Mouse (Mus musculus): ENCODE measurements around the gene Cit. TPM values are rescaled to one million over a fixed set of nuclear protein-coding genes. Genes with fewer than 3 reads are reported as not detected.

Gene Cit
- polyA plus RNA-seq, 1 experiment from 2014 or later: 39.8 TPM

DNA sequence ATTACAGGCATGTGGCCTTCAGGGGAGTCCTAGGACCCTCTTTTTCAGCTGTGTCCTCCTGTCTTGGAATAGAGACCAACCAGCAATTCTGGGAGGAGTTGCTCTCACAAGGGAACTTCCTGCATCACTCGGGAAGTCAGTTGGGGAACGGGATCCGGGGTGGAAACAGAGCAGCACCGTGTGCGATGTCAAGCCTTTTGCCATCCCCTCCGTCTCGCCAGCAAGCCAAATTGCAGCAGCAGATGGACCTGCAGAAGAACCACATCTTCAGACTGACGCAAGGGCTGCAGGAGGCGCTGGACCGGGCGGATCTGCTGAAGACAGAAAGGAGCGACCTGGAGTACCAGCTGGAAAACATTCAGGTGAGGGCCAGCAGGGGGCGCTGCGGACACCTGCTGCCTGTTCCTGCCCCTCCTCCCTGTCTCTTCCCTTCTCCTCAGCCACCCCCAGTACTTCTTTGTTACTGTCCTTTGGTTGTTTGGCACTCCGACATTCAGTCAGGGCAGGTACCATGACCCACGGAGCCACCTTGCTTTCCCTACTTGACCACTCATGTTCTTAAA, 134.1 kb downstream of the Cit start:
- Histone ChIP-seq H3K9ac (ENCODE audit: low read depth, low read length) (no peak overlapping the region), H3K4me3 (ENCODE audit: low read length) (no peak overlapping the region), H3K27me3 (replicated peaks; ENCODE audit: control insufficient read depth, insufficient read depth, low read length) (no peaks in the 10 kb centered on the region), H3K9me3 (ENCODE audit: control insufficient read depth, low read length) (no peaks in the 10 kb centered on the region), H3K4me1 (ENCODE audit: control insufficient read depth, insufficient read depth, low read depth, low read length) (peaks cover 6% of the 10 kb centered on the region; the same call in 1 of the 2 replicates), H3K36me3 (ENCODE audit: control insufficient read depth, insufficient read depth, low read length) (peaks cover 6% of the 10 kb centered on the region), H3K27ac (ENCODE audit: low read depth, low read length) (no peak overlapping the region), H3K4me2 (ENCODE audit: low read length) (no peak overlapping the region)
- 61% methylated on average over 16 of the region's 16 CpGs for WGBS
- ATAC-seq: no peak

DNA sequence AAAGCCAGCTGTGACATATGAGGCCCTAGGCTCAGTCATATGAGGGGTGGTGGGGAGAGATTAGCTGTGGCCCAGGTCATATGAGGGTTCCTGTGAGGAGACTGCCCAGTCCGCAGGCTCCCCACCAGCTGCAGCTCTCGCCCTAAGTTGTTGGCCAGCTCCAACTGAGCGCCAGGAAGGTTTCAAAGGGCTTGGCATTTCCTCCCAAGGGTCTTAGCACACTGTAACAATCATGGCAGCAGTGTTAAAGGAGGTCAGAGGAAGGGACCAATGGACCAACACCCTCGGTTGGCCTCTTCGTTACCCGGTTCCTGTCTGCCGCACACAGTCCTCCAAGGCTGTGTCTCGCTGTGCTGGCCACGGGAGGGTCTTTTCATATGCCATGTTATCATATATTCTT, 135.5 kb downstream of the Cit start:
- Histone ChIP-seq H3K27me3 (replicated peaks; ENCODE audit: control insufficient read depth, insufficient read depth, low read length) (no peaks in the 10 kb centered on the region), H3K36me3 (ENCODE audit: control insufficient read depth, insufficient read depth, low read length) (peaks cover 6% of the 10 kb centered on the region), H3K4me3 (ENCODE audit: low read length) (no peak overlapping the region), H3K9ac (ENCODE audit: low read depth, low read length) (no peak overlapping the region), H3K27ac (ENCODE audit: low read depth, low read length) (no peak overlapping the region), H3K4me1 (ENCODE audit: control insufficient read depth, insufficient read depth, low read depth, low read length) (peaks cover 6% of the 10 kb centered on the region; the same call in 1 of the 2 replicates), H3K9me3 (ENCODE audit: control insufficient read depth, low read length) (no peaks in the 10 kb centered on the region), H3K4me2 (ENCODE audit: low read length) (no peak overlapping the region)
- WGBS: 86% methylated on average over 9 of the region's 9 CpGs
- ATAC-seq: no peak

DNA sequence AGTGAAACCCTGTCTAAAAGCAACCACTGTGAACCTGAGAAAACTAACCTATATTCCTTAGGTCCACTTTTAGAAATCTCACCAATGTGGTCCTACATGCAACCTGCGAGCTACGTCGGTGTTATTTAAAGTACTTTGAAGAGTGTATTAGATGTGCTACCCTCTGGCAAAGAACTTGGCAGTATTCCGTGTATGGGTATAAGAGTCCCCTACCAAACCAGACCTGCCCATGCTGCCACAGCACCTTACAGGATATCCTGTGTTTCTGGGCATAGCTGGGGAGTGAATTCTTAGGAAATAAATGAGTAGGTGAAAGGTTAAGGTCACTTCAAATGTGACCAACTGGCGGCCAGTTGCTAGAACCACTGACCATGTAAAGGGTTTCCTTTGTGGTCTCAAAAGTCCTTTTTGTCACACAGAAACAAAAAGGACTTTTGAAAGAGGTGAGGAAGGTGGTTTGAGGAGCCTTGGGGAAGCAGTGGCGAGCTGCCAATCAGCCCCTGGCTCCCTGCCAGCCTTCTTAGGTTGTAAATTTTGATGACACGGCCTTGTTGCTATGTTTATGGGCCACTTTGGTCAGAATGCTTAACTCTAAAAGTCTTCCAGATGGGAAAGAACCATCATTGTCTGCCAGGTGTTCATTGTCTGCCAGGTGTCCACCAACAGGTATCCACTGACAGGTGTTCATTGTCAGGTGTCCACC, 137.7 kb downstream of the Cit start:
- Histone ChIP-seq H3K27ac (ENCODE audit: low read depth, low read length) (no peak overlapping the region), H3K27me3 (replicated peaks; ENCODE audit: control insufficient read depth, insufficient read depth, low read length) (no peaks in the 10 kb centered on the region), H3K9me3 (ENCODE audit: control insufficient read depth, low read length) (no peaks in the 10 kb centered on the region), H3K4me2 (ENCODE audit: low read length) (no peak overlapping the region), H3K9ac (ENCODE audit: low read depth, low read length) (no peak overlapping the region), H3K4me3 (ENCODE audit: low read length) (no peak overlapping the region), H3K4me1 (ENCODE audit: control insufficient read depth, insufficient read depth, low read depth, low read length) (peaks cover 6% of the 10 kb centered on the region; the same call in 1 of the 2 replicates), H3K36me3 (ENCODE audit: control insufficient read depth, insufficient read depth, low read length) (peaks cover 6% of the 10 kb centered on the region)
- WGBS: 70% methylated on average over 7 of the region's 7 CpGs
- no peak for ATAC-seq

DNA sequence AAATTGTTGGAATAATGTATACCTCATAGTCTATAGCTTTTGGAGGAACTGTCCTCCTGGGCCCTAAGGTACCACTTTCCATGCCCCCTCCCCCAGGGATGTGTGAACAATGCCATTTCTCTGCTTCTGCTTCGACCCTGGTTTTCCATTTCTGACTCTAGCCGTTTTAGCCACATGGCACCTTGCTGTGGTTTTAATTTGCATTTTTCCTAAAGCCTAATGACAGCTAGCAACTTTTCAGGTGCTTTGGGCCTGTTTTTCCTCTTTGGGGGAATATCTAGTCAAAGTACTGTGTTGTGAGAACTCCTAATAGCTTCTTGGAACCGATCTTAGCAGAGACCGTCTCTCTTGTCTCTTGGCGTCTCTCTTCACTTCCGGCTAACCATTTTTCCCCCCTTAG, 139.3 kb downstream of the Cit start:
- Histone ChIP-seq H3K4me2 (ENCODE audit: low read length) (no peak overlapping the region), H3K27me3 (replicated peaks; ENCODE audit: control insufficient read depth, insufficient read depth, low read length) (no peaks in the 10 kb centered on the region), H3K9ac (ENCODE audit: low read depth, low read length) (no peak overlapping the region), H3K36me3 (ENCODE audit: control insufficient read depth, insufficient read depth, low read length) (peaks cover 11% of the 10 kb centered on the region), H3K4me3 (ENCODE audit: low read length) (no peak overlapping the region), H3K4me1 (ENCODE audit: control insufficient read depth, insufficient read depth, low read depth, low read length) (no peaks in the 10 kb centered on the region), H3K27ac (ENCODE audit: low read depth, low read length) (no peak overlapping the region), H3K9me3 (ENCODE audit: control insufficient read depth, low read length) (no peaks in the 10 kb centered on the region)
- no peak for ATAC-seq
- 89% methylated on average over 6 of the region's 6 CpGs for WGBS

DNA sequence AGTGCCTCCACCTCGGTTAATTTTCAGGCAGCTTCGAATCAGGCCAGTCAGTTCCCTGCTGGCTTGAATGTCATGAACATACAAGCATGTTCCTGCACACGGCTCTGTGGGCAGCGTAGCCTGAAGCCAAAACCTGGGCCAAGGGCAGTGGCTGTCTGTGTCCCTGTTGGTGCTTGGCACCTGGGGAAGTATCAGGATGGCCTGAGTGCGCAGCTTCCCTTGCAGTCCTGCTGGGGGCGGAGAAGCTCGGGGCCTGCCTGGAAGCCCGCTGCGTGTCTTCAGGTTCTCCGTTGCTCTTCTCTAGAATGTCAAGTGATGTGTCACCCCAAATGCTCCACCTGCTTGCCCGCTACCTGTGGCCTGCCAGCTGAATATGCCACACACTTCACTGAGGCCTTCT, 140.0 kb downstream of the Cit start:
- Histone ChIP-seq H3K4me1 (ENCODE audit: control insufficient read depth, insufficient read depth, low read depth, low read length) (no peaks in the 10 kb centered on the region), H3K36me3 (ENCODE audit: control insufficient read depth, insufficient read depth, low read length) (peaks cover 15% of the 10 kb centered on the region), H3K9me3 (ENCODE audit: control insufficient read depth, low read length) (no peaks in the 10 kb centered on the region; the same call in 1 of the 2 replicates), H3K4me3 (ENCODE audit: low read length) (no peak overlapping the region), H3K27me3 (replicated peaks; ENCODE audit: control insufficient read depth, insufficient read depth, low read length) (no peaks in the 10 kb centered on the region), H3K27ac (ENCODE audit: low read depth, low read length) (no peak overlapping the region), H3K9ac (ENCODE audit: low read depth, low read length) (no peak overlapping the region; the same call in 1 of the 2 replicates), H3K4me2 (ENCODE audit: low read length) (no peak overlapping the region)
- ATAC-seq: no peak
- 91% methylated on average over 11 of the region's 11 CpGs for WGBS

DNA sequence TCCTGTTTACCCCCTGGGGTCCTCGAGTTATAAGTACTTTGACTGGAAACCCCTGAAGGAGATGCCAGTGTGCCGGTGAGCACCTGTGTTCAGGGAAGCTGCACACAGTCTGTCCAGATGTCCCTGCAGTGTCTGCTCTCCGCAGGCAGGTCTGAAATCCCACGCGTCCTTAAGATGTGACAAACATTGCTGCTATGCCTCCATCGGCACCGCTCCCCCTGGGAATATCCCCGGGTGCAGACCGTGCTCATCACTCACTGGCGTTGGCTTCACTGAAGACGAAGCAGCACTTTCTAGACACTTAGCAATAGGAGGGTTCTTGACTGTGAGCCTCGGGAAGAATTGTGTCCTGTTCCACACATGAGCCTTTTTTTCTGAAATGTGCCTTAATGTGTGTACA, 142.2 kb downstream of the Cit start:
- no peak overlapping the region for H3K9ac ChIP-seq (ENCODE audit: low read depth, low read length)
- peaks cover 12% of the 10 kb centered on the region for H3K9me3 ChIP-seq (ENCODE audit: control insufficient read depth, low read length)
- no peak for ATAC-seq
- H3K4me2 ChIP-seq (ENCODE audit: low read length): no peak overlapping the region
- H3K27ac ChIP-seq (ENCODE audit: low read depth, low read length): no peak overlapping the region
- H3K36me3 ChIP-seq (ENCODE audit: control insufficient read depth, insufficient read depth, low read length): peaks cover 29% of the 10 kb centered on the region
- H3K27me3 ChIP-seq (replicated peaks; ENCODE audit: control insufficient read depth, insufficient read depth, low read length): no peaks in the 10 kb centered on the region
- 90% methylated on average over 12 of the region's 12 CpGs for WGBS
- no peak overlapping the region for H3K4me3 ChIP-seq (ENCODE audit: low read length)
- no peaks in the 10 kb centered on the region for H3K4me1 ChIP-seq (ENCODE audit: control insufficient read depth, insufficient read depth, low read depth, low read length)

DNA sequence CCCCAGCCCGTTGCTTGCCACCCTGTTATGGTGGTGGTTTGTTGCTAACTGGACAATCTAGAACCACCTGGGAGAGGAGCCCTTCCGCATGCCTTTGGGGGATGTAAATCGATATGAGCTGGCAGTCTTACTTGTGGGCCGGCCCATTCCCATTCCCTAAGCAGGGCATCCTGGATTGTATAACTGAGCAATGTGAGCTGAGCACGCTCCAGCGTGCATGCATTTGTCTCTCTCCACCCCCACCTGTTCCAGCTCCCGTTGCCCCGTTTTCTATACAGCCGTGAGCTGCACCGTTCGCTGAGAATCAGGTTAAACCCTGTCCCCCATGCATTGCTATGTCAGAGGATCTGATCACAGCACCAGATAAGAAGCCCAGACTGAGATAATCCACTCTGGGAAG, 146.6 kb downstream of the Cit start:
- H3K4me3 ChIP-seq (ENCODE audit: low read length): no peak overlapping the region
- H3K4me2 ChIP-seq (ENCODE audit: low read length): no peak overlapping the region
- H3K27me3 ChIP-seq (replicated peaks; ENCODE audit: control insufficient read depth, insufficient read depth, low read length): no peaks in the 10 kb centered on the region
- 98% methylated on average over 11 of the region's 11 CpGs for whole genome bisulfite sequencing
- peaks cover 31% of the 10 kb centered on the region for H3K36me3 ChIP-seq (ENCODE audit: control insufficient read depth, insufficient read depth, low read length)
- ATAC-seq: no peak
- no peaks in the 10 kb centered on the region for H3K4me1 ChIP-seq (ENCODE audit: control insufficient read depth, insufficient read depth, low read depth, low read length)
- H3K27ac ChIP-seq (ENCODE audit: low read depth, low read length): no peak overlapping the region
- H3K9ac ChIP-seq (ENCODE audit: low read depth, low read length): no peak overlapping the region
- H3K9me3 ChIP-seq (ENCODE audit: control insufficient read depth, low read length): peaks cover 12% of the 10 kb centered on the region

DNA sequence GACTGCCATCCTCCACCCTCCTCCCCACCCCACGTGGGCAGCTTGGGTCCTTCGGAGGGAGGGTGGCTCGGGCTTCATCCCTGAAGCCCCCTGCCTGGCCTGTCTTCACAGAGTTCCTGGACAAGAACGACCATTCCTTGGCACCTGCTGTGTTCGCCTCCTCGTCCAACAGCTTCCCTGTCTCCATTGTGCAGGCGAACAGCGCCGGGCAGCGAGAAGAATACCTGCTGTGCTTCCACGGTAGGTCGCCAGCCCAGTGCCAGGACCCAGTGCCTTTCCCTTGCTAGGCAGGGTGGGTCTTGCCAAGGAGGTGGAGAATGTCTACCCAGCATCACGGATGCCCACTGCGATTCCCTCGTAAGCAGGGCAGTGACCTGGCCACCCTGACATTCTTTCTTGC, 149.0 kb downstream of the Cit start:
- Histone ChIP-seq H3K9me3 (ENCODE audit: control insufficient read depth, low read length) (peaks cover 12% of the 10 kb centered on the region), H3K9ac (ENCODE audit: low read depth, low read length) (no peak overlapping the region), H3K27me3 (replicated peaks; ENCODE audit: control insufficient read depth, insufficient read depth, low read length) (no peaks in the 10 kb centered on the region), H3K27ac (ENCODE audit: low read depth, low read length) (no peak overlapping the region), H3K4me1 (ENCODE audit: control insufficient read depth, insufficient read depth, low read depth, low read length) (no peaks in the 10 kb centered on the region), H3K36me3 (ENCODE audit: control insufficient read depth, insufficient read depth, low read length) (peaks cover 28% of the 10 kb centered on the region), H3K4me2 (ENCODE audit: low read length) (no peak overlapping the region), H3K4me3 (ENCODE audit: low read length) (no peak overlapping the region)
- 83% methylated on average over 15 of the region's 15 CpGs for WGBS
- no peak for ATAC-seq

DNA sequence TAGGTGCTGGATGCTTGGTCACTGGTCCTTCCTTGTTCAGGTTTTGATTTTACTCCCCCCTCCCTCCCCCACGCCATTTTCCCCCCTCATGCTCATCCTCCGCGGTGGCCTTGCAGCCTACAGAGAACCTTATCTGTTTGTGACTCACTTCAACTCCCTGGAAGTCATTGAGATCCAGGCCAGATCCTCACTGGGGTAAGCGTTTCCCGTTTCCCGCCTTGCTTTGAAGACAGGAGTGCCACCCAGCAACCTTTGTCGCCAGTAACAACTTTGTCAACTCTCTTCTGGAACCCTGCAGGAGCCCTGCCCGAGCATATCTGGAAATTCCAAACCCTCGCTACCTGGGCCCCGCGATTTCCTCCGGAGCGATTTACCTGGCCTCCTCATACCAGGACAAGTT, 152.3 kb downstream of the Cit start:
- no peak for ATAC-seq
- Histone ChIP-seq H3K27ac (ENCODE audit: low read depth, low read length) (no peak overlapping the region), H3K9me3 (ENCODE audit: control insufficient read depth, low read length) (no peaks in the 10 kb centered on the region), H3K4me3 (ENCODE audit: low read length) (no peak overlapping the region), H3K4me2 (ENCODE audit: low read length) (no peak overlapping the region), H3K36me3 (ENCODE audit: control insufficient read depth, insufficient read depth, low read length) (0 out of 2 replicates have a peak, but pooled peaks cover 4% of the 10 kb centered on the region), H3K9ac (ENCODE audit: low read depth, low read length) (no peak overlapping the region), H3K27me3 (replicated peaks; ENCODE audit: control insufficient read depth, insufficient read depth, low read length) (no peaks in the 10 kb centered on the region), H3K4me1 (ENCODE audit: control insufficient read depth, insufficient read depth, low read depth, low read length) (no peaks in the 10 kb centered on the region)
- WGBS: 82% methylated on average over 13 of the region's 13 CpGs
